Mouse (Mus musculus) C2C12 (cell line): ENCODE measurements at regions not wholly inside any gene's neighbourhood (a gene's known extent, or its start where the extent isn't known, plus 50 kb on each side); places are given as distances from the start of the nearest gene placed in this dataset.

Experiments used
- H3K27me3 ChIP-seq: one replicate; pipeline ENCODE4 v1.6.1; 2011; ENCODE audit not compliant: control insufficient read depth, insufficient read depth, insufficient read length
- H3K36me3 ChIP-seq: one replicate; pipeline ENCODE4 v1.6.1; 2011; ENCODE audit not compliant: control insufficient read depth, insufficient read depth
- H3K4me3 ChIP-seq: one replicate; pipeline ENCODE4 v1.5.1; 2011; ENCODE audit warnings: mild to moderate bottlenecking, control low read depth; ENCODE audit not compliant: poor library complexity, insufficient read depth, severe bottlenecking
- H3K79me2 ChIP-seq: one replicate; pipeline ENCODE4 v1.6.1; 2011; ENCODE audit not compliant: control insufficient read depth, insufficient read depth
- H3K79me3 ChIP-seq: one replicate; pipeline ENCODE4 v1.6.1; 2011; ENCODE audit warnings: low read depth, control low read depth
- H3ac ChIP-seq: one replicate; pipeline ENCODE3; 2011; ENCODE audit warnings: low read depth; ENCODE audit not compliant: control insufficient read depth, insufficient read length
- CEBPB ChIP-seq: IDR thresholded peaks from one replicate; pipeline ENCODE4 v1.6.1; 2011; ENCODE audit warnings: low read depth, mild to moderate bottlenecking, control low read depth, moderate library complexity
- CTCF ChIP-seq: IDR thresholded peaks from one replicate; pipeline ENCODE4 v1.5.1; 2011; ENCODE audit not compliant: control insufficient read depth, insufficient read depth, insufficient read length
- FOSL1 ChIP-seq: IDR thresholded peaks from one replicate; pipeline ENCODE4 v1.8.0; 2011; ENCODE audit warnings: mild to moderate bottlenecking, low read length; ENCODE audit not compliant: poor library complexity, insufficient read depth, severe bottlenecking
- MAX ChIP-seq: IDR thresholded peaks from one replicate; pipeline ENCODE4 v1.6.1; 2011; ENCODE audit warnings: mild to moderate bottlenecking, control low read depth
- MYOD1 ChIP-seq: IDR thresholded peaks from one replicate; pipeline ENCODE4 v1.6.1; 2011; ENCODE audit warnings: low read depth; ENCODE audit not compliant: control insufficient read depth, insufficient read length
- MYOG ChIP-seq: IDR thresholded peaks from one replicate; pipeline ENCODE4 v1.6.1; 2011; ENCODE audit not compliant: control insufficient read depth, insufficient read length; ENCODE audit errors: extremely low read depth
- USF1 ChIP-seq: IDR thresholded peaks from one replicate; pipeline ENCODE4 v1.6.1; 2011; ENCODE audit warnings: low read depth, mild to moderate bottlenecking, control low read depth, moderate library complexity

DNA sequence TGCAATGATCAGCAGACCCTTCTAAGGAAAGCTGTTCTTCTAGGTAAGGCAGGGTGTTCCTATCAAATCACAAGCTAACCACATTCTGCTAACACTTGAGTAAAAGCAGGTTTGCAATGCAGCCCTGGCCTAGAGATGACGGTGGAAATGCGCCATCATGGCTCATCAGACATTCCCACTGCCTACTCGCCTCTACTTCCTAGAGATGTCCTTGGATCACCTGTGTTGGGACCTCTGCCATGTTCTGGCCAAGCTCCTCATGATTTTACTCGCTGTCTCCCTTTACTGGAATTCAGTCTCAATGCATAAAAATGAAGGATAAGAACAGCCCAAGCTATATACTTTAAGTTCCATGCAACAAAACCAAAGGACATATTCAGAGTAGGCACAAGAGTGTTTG, 1461.3 kb upstream of the Gm6569 start:
- no peaks in the 10 kb centered on the region for H3K79me3 ChIP-seq
- no peaks in the 10 kb centered on the region for H3K36me3 ChIP-seq
- TF ChIP-seq MYOD1 (no peak), CTCF (no peak), CEBPB (no peak), USF1 (no peak), MAX (no peak), MYOG (no peak), FOSL1 (no peak)
- H3K79me2 ChIP-seq: no peaks in the 10 kb centered on the region
- no peak overlapping the region for H3ac ChIP-seq
- H3K4me3 ChIP-seq: no peak overlapping the region
- H3K27me3 ChIP-seq: no peaks in the 10 kb centered on the region

- Histone ChIP-seq H3K36me3 (no peaks in the 10 kb centered on the region), H3K79me3 (no peaks in the 10 kb centered on the region), H3K27me3 (no peaks in the 10 kb centered on the region), H3K4me3 (no peak overlapping the region), H3ac (no peak overlapping the region), H3K79me2 (no peaks in the 10 kb centered on the region)
- TF ChIP-seq MYOG: no peak
- no peak for TF ChIP-seq MAX
- no peak for TF ChIP-seq CEBPB
Observed at GRCm38 (mm10) chr15:72377201-72377600, 1457.2 kb upstream of the Gm6569 start.

DNA sequence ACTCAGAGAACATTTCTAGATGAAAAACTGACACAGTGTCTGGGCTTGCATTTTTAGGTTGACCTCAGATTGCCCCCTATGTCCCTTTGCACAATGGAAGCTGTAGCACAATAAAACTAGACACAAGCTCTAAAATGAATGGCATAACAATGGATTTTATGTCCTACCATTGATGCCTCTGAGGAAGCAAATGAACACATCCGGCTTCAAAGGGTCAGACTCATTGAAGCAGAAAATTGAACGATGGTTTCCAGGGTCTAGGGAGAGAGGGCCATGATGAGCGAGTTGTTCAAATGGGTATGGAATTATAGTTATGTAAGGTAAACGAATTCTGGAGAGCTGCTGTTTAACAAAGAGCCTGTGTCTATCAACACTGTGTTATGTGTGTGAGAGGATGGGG, 1455.1 kb upstream of the Gm6569 start:
- no peak for TF ChIP-seq FOSL1
- TF ChIP-seq MAX: no peak
- TF ChIP-seq CEBPB: no peak
- no peak for TF ChIP-seq CTCF
- no peak for TF ChIP-seq MYOG
- no peak for TF ChIP-seq MYOD1
- no peak for TF ChIP-seq USF1

GRCm38 (mm10) chr15:72381164-72381563, 1453.2 kb upstream of the Gm6569 start:
- Histone ChIP-seq H3K36me3 (no peaks in the 10 kb centered on the region), H3K27me3 (no peaks in the 10 kb centered on the region), H3ac (no peak overlapping the region), H3K4me3 (no peak overlapping the region), H3K79me2 (no peaks in the 10 kb centered on the region), H3K79me3 (no peaks in the 10 kb centered on the region)
- TF ChIP-seq CEBPB (no peak), CTCF (no peak), USF1 (no peak), MYOD1 (no peak), MAX (no peak), FOSL1 (no peak), MYOG (no peak)

More for the DNA sequence above, 1455.1 kb upstream of the Gm6569 start:
- Histone ChIP-seq H3K79me3 (no peaks in the 10 kb centered on the region), H3K4me3 (no peak overlapping the region), H3K27me3 (no peaks in the 10 kb centered on the region), H3K79me2 (no peaks in the 10 kb centered on the region), H3K36me3 (no peaks in the 10 kb centered on the region), H3ac (no peak overlapping the region)

DNA sequence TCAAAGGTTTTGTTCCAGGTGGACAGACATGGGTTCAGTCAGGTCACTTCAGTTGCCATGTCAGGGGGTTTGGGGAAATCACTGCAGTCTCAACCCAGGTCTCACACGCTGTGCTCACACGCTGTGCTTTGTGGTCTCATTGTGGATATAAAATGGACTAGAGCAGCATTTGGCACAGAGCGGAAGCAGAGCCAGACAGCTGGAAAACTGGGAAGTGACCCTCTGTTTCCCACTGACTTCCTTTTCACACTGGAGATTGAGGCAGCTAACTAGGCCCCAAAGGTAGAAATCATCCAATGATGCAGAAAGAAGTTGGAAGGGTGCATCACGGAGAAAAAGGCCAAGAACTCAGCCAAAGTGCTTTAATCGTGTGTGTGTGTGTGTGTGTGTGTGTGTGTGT, 1452.6 kb upstream of the Gm6569 start:
- Histone ChIP-seq H3K36me3 (no peaks in the 10 kb centered on the region), H3K79me2 (no peaks in the 10 kb centered on the region), H3K27me3 (no peaks in the 10 kb centered on the region), H3ac (no peak overlapping the region), H3K79me3 (no peaks in the 10 kb centered on the region), H3K4me3 (no peak overlapping the region)
- TF ChIP-seq CTCF (no peak), CEBPB (no peak)

GRCm38 (mm10) chr15:72382521-72382920, 1451.8 kb upstream of the Gm6569 start:
- no peak for TF ChIP-seq CEBPB
- no peak for TF ChIP-seq MAX
- TF ChIP-seq FOSL1: no peak
- TF ChIP-seq USF1: no peak
- no peak for TF ChIP-seq CTCF
- no peak for TF ChIP-seq MYOD1
- TF ChIP-seq MYOG: no peak
- H3K27me3 ChIP-seq: no peaks in the 10 kb centered on the region
- no peaks in the 10 kb centered on the region for H3K79me2 ChIP-seq
- no peak overlapping the region for H3ac ChIP-seq
- H3K4me3 ChIP-seq: no peak overlapping the region
- H3K36me3 ChIP-seq: no peaks in the 10 kb centered on the region
- H3K79me3 ChIP-seq: no peaks in the 10 kb centered on the region
